Mouse (Mus musculus) neutrophil, adult 59 days (primary cell): ENCODE data around the gene Gopc. TPM values are rescaled to one million over a fixed set of nuclear protein-coding genes. Genes with fewer than 3 reads are reported as not detected.

Experiments used
- total RNA-seq, 2 experiments: library from RNA; stranded (reverse); gene quantifications; 1 replicate in 1 of 2; 2 replicates in 1 of 2; pipeline ENCODE4 v1.2.4; 2023

The Gopc gene
- 1 to 10 TPM; 9.3 to 9.9 TPM for total RNA-seq

GRCm38 (mm10) chr10:52381845-52382591 lies at the start of gene Gopc:
TSS of gene Gopc (minus strand) at chr10:52382124.

DNA sequence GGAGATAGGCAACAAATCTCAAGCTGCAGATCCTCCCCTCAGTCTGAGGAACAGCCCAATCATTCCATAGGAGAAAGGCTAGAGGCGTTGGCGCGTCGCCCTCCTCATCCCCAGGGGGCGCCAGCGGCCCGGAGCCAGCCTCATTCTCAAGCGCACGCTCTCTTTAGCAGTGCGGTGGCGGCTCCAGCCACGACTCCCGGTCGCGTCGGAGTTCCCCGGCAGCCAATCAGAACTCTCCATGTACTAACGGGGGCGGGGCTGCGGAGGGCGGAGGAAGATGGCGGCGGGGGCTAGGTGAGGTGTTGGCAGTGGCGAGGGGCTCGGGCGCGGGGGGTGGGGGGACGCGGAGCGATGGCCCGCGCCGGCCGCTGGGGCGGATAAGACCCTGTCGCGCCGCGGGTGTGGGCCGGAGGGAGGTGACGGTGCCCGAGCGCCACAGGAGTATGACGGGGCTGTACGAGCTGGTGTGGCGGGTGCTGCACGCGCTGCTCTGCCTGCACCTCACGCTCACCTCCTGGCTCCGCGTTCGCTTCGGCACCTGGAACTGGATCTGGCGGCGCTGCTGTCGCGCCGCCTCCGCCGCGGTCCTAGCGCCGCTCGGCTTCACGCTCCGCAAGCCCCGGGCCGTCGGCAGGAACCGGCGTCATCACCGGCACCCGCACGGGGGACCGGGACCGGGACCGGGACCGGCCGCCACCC lies 35.5 kb upstream of the Gopc start, which contains the start of gene Nus1:
Nus1 (plus strand) TSS at position 249 of the 699 bp plus-strand sequence.

GRCm38 (mm10) chr10:52388922-52389430 lies 7.1 kb upstream of the Gopc start, which contains the start of gene Nepn:
TSS of gene Nepn (plus strand) at chr10:52388972.

GRCm38 (mm10) chr10:52358467-52358866 lies 23.5 kb downstream of the Gopc start, which contains the start of gene Gm26741:
TSS of gene Gm26741 (plus strand) at chr10:52358767.

Other genes starting within 250 kb of the Gopc start
- gene Ros1, start 186.9 kb downstream of the Gopc start, total RNA-seq = not detected
- 1 to 10 TPM in 1 of 2 experiments, under 1 TPM in 1; 0.73 to 1.0 TPM for gene Dcbld1, start 148.5 kb downstream of the Gopc start, total RNA-seq
- gene Gm26741, start 23.4 kb downstream of the Gopc start, total RNA-seq = not detected
- not detected for gene Nepn, start 6.8 kb upstream of the Gopc start, total RNA-seq
- gene Nus1, start 35.4 kb upstream of the Gopc start, total RNA-seq = 10 to 100 TPM; 15.3 to 18.3 TPM